Comparison of ENCODE assay signal across 10 mouse cellular contexts in genomic region chr7:37337616-37338015, GRCm38 (mm10).
DNase-seq lines count a peak whose midpoint lies in the region; ATAC-seq and TF ChIP-seq lines count a peak whose summit lies in the region.
"Had no signal": no experiment of that assay in that cellular context is flagged by ENCODE, and none has a peak within 500 bp of the region (broad histone marks: within the 10 kb centered on the region; RNA-seq: fewer than 3 reads in every experiment).

No protein-coding gene starts in this region.

- WGBS in heart, embryonic 16.5 days: 60% methylated on average over 11 of the region's 11 CpGs
- WGBS in forebrain, postnatal 0 days: 28% methylated on average over 11 of the region's 11 CpGs
- 36% methylated on average over 11 of the region's 11 CpGs for WGBS in midbrain, embryonic 15.5 days

- no peak overlapping the region; the same call in 1 of the 2 replicates for H3K4me3 ChIP-seq in heart, embryonic 16.5 days (ENCODE audit: low read length)
- H3K4me3 ChIP-seq in forebrain, postnatal 0 days (ENCODE audit: low read depth, low read length): peak overlapping the region; percentile 38; the same call in 1 of the 2 replicates
- no peak overlapping the region for H3K4me3 ChIP-seq in midbrain, embryonic 15.5 days

- no peaks in the 10 kb centered on the region for H3K4me1 ChIP-seq in heart, embryonic 16.5 days (ENCODE audit: control insufficient read depth, insufficient read depth, low read length)
- peaks cover 12% of the 10 kb centered on the region for H3K4me1 ChIP-seq in forebrain, postnatal 0 days (ENCODE audit: insufficient read depth)
- peaks cover 39% of the 10 kb centered on the region for H3K4me1 ChIP-seq in midbrain, embryonic 15.5 days

- DNase-seq in heart, adult 9 months (ENCODE audit: low spot score in 2 of 2): no peak
- peak; percentile 65 to 71 for DNase-seq in cerebellum, postnatal 14 days
- DNase-seq in forebrain, postnatal 0 days: no peak
- no peak for DNase-seq in thymus, adult 18-20 months
- DNase-seq in kidney, adult 9 months: no peak
- no peak for DNase-seq in thymus, postnatal 4 days
- DNase-seq: lung, postnatal 4 days had no signal

- H3K36me3 ChIP-seq in heart, embryonic 16.5 days (ENCODE audit: control insufficient read depth, insufficient read depth): no peaks in the 10 kb centered on the region
- H3K36me3 ChIP-seq in forebrain, postnatal 0 days (ENCODE audit: insufficient read depth): no peaks in the 10 kb centered on the region
- no peaks in the 10 kb centered on the region for H3K36me3 ChIP-seq in midbrain, embryonic 15.5 days (replicated peaks)

- peaks cover 31% of the 10 kb centered on the region for H3K27me3 ChIP-seq in heart, embryonic 16.5 days (ENCODE audit: control insufficient read depth, insufficient read depth, low read length)
- H3K27me3 ChIP-seq in forebrain, postnatal 0 days (ENCODE audit: insufficient read depth, low read length): no peaks in the 10 kb centered on the region
- peaks cover 4% of the 10 kb centered on the region; the same call in 1 of the 2 replicates for H3K27me3 ChIP-seq in midbrain, embryonic 15.5 days (replicated peaks)
- H3K27me3 ChIP-seq: CH12.LX had no signal

- ATAC-seq in heart, embryonic 16.5 days (replicated peaks; ENCODE audit: extremely low read depth, insufficient read depth, low FRiP score): no peak
- no peak for ATAC-seq in forebrain, postnatal 0 days
- no peak; the same call in 1 of the 2 replicates for ATAC-seq in midbrain, embryonic 15.5 days (replicated peaks)

- no peak overlapping the region for H3K27ac ChIP-seq in heart, embryonic 16.5 days (ENCODE audit: low read length)
- peak overlapping the region; percentile 81 for H3K27ac ChIP-seq in forebrain, postnatal 0 days (ENCODE audit: low read depth, low read length)
- 0 out of 2 replicates have a peak overlapping the region, but pooled peaks have one; percentile 73 for H3K27ac ChIP-seq in midbrain, embryonic 15.5 days

- no peak for TF ChIP-seq CTCF in forebrain, postnatal 0 days (IDR thresholded peaks at IDR 0.05; ENCODE audit: low read depth)

- no peak overlapping the region for H3K9ac ChIP-seq in heart, embryonic 16.5 days (ENCODE audit: low read length)
- H3K9ac ChIP-seq in forebrain, postnatal 0 days: peak overlapping the region; percentile 34; the same call in 1 of the 2 replicates
- 0 out of 2 replicates have a peak overlapping the region, but pooled peaks have one; percentile 49 for H3K9ac ChIP-seq in midbrain, embryonic 15.5 days

- peak overlapping the region; percentile 89; the same call in 1 of the 2 replicates for H3K4me2 ChIP-seq in heart, embryonic 16.5 days (ENCODE audit: low read depth, low read length)
- H3K4me2 ChIP-seq in forebrain, postnatal 0 days (ENCODE audit: low read depth): peak overlapping the region; percentile 87
- peak overlapping the region; percentile 83 for H3K4me2 ChIP-seq in midbrain, embryonic 15.5 days

- H3K9me3 ChIP-seq in heart, embryonic 16.5 days (replicated peaks; ENCODE audit: control insufficient read depth, low read length): no peaks in the 10 kb centered on the region
- H3K9me3 ChIP-seq in forebrain, postnatal 0 days (ENCODE audit: low read length): no peaks in the 10 kb centered on the region
- no peaks in the 10 kb centered on the region for H3K9me3 ChIP-seq in midbrain, embryonic 15.5 days

Comparison
In these comparisons a context has a peak if more than half of its experiments do, and no peak if none do; other contexts are left out.
1. DNase-seq: peak in cerebellum, postnatal 14 days (2 of 2); none in heart, adult 9 months (0 of 2), forebrain, postnatal 0 days (single experiment), thymus, adult 18-20 months (0 of 2), kidney, adult 9 months (single experiment) and thymus, postnatal 4 days (single experiment).
2. Peak in every context shown above with its lines, with median percentiles within 50 percentile points of each other: H3K4me2 ChIP-seq.